Mouse (Mus musculus): ENCODE data around the gene Trmt13. TPM values are rescaled to one million over a fixed set of nuclear protein-coding genes. Genes with fewer than 3 reads are reported as not detected.
"Not testable (repeated sequence)": the region's sequence is repeated elsewhere in the genome, so short reads cannot be mapped to it uniquely, and the experiment has no call there.

Gene Trmt13
- 13.1 and 13.6 TPM in 2 replicates for polyA plus RNA-seq (2016; fragmentation: Nextera tagmentation; extraction: Ambion mirVana)

DNA sequence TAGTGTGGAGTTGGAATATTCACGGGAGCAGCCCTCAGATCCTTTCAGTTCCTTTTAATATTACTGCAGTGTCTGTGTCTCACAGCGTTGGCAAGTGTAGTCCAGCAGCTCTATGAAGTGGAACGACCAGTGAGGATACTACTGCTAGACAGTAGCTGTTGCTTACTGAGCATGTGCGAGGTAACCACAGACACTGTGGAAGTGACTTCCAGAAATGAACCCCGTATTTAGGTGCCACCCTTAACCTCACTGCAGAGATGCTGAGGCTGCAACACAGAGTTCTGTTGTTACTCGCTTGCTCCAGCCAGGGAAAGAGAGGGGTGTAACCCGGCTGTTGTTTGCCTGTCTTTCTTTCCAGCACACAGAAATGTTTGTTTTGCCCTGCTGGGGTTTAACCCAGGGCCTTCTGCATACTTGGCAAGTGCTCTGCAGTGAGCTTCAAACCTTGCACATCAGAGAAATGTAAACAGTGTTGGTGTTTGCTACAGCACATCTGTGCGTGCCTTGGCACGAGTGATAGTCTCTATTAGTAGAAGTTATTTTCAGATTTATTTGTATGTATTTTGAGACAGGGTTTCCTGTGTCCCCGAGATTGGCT, at the start of gene Trmt13:
Gene Trmt13 (minus strand): TSS at position 293 of the 598 bp plus-strand sequence.
- Histone ChIP-seq H3K9me3 (replicated peaks) (no peaks in the 10 kb centered on the region), H3K4me3 (no peak within 1 kb of the TSS), H3K9ac (no peak within 1 kb of the TSS), H3K27ac (no peak within 1 kb of the TSS), H3K4me2 (no peak within 1 kb of the TSS), H3K27me3 (replicated peaks) (no peaks in the 10 kb centered on the region), H3K4me1 (peaks cover 25% of the 10 kb centered on the region), H3K36me3 (peaks cover 79% of the 10 kb centered on the region)
- peak; percentile 56; the same call in 1 of the 2 replicates for ATAC-seq
- WGBS (ENCODE audit: insufficient replicate concordance), result 82% methylated on average over 10 of the region's 10 CpGs

DNA sequence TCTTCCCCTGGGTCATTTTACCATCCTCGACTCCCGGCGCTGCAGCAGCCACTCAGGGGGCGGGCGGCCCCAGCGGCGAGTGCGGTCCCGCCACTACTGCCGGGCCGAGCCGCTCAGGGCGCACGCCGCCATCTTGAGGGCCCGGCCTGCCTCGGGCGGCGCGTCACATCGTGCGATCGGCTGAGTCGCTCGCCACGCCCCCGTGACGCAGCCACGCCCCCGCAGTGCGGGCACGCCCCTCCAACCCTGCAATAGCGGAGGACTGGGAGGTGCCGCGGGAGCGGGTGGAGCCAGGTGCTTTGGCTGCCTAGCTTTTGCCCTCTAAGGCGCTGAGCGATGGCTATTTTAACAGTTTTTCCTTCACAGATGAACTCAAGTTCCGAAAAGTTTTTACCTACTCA, 48.1 kb upstream of the Trmt13 start, which contains the start of gene Mfsd14a:
Gene Mfsd14a (minus strand): TSS at position 215 of the 401 bp plus-strand sequence.
- Histone ChIP-seq H3K27me3 (replicated peaks) (no peaks in the 10 kb centered on the region), H3K9ac (peak within 1 kb of the TSS; percentile 98), H3K4me1 (peaks cover 49% of the 10 kb centered on the region), H3K36me3 (peaks cover 5% of the 10 kb centered on the region), H3K4me2 (peak within 1 kb of the TSS; percentile 84), H3K4me3 (peak within 1 kb of the TSS; percentile 99), H3K27ac (peak within 1 kb of the TSS; percentile 94), H3K9me3 (replicated peaks) (no peaks in the 10 kb centered on the region)
- ATAC-seq, result peak; percentile 97
- WGBS (ENCODE audit: insufficient replicate concordance), result 1% methylated on average over 39 of the region's 39 CpGs

DNA sequence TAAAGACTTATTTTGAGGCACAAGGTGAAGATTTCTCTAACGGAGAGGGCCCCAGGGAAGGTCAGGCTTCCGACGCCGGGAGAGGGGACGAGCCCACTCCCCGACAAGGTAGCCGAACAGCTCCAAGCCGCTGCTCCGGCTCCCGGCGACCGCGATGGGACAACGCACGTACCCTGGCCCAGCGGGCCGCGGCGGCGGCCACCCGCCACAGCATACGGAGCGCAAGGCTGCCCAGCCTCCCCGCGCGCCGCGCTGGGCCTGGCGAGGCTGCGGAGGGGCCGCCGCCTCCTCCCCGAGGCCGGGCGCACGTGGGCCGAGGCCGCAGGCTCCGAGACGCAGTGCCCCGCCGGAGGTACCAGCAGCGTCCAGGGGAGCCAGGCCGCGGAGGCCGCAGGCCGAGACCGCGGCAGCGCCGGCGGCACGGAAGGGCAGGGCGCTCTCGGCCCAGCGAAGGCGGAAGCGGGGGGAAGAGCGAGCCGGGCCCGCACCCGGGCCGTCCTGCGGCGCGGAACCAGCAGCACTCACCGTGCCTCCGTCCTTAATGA, 47.6 kb upstream of the Trmt13 start:
- H3K4me1 ChIP-seq, result peaks cover 55% of the 10 kb centered on the region
- WGBS (ENCODE audit: insufficient replicate concordance), result under 1% methylated on average over 67 of the region's 68 CpGs
- H3K9me3 ChIP-seq (replicated peaks), result no peaks in the 10 kb centered on the region
- peak overlapping the region; percentile 98 for H3K9ac ChIP-seq
- ATAC-seq, result peak; percentile 81
- H3K27me3 ChIP-seq (replicated peaks), result no peaks in the 10 kb centered on the region
- peak overlapping the region; percentile 84 for H3K4me2 ChIP-seq
- peak overlapping the region; percentile 99 for H3K4me3 ChIP-seq
- H3K36me3 ChIP-seq, result no peaks in the 10 kb centered on the region
- H3K27ac ChIP-seq, result peak overlapping the region; percentile 94

DNA sequence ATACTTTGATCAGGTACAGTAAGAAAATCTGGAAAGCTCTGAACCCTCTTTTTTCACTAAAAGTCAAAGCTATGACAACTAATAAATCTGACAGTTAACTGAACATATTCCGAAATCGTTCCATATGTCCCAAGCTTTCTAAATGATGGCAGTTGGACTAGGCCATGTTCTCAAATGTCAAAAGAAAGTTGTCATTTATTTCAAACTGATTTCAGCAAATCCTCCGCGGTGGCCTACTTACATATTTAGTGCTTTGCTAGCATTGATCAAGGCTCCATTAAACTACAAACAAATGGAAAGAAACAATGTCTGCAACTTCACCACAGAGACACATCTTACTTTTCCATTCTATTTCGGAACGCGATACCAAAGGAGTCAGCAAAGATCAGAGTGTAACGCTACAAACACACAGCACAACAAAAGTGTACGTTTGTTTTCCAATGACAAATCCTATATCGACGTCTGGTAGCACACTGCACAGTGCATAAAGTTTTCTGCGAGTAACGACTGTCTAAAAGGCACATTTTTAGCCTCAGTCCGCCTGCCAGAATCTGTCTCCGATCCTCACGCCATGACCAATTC, 47.0 kb upstream of the Trmt13 start:
- H3K9ac ChIP-seq, result peak overlapping the region; percentile 98
- H3K4me1 ChIP-seq, result peaks cover 59% of the 10 kb centered on the region
- ATAC-seq, result no peak
- H3K4me3 ChIP-seq, result peak overlapping the region; percentile 99
- H3K27ac ChIP-seq, result peak overlapping the region; percentile 94
- WGBS (ENCODE audit: insufficient replicate concordance), result 6% methylated on average over 16 of the region's 16 CpGs
- H3K36me3 ChIP-seq, result no peaks in the 10 kb centered on the region
- peak overlapping the region; percentile 84 for H3K4me2 ChIP-seq
- H3K9me3 ChIP-seq (replicated peaks), result no peaks in the 10 kb centered on the region
- H3K27me3 ChIP-seq (replicated peaks), result no peaks in the 10 kb centered on the region

DNA sequence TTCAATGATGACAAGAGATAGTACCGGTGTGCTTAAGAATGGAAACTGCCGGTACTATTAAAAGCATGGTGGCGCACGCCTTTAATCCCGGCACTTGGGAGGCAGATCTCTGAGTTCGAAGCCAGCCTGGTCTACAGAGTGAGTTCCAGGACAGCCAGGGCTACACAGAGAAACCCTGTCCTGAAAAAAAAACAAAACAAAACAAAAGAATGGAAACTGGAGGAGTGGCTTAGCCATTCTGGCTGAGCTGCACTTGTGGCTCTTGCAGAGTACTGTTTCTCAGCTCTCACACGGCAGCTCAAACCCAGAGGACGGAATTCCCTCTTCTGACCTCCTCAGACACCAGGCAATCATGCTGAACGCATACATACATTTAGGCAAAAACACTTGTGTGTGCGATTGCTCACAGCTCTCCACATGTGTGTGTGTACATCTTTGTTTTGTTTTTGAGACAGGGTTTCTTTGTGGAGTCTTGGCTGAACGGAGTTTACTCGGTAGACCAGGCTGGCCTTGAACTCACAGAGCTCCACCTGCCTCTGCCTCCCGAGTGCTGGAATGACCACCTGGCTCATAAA, 45.6 kb upstream of the Trmt13 start:
- 0 out of 2 replicates have a peak overlapping the region, but pooled peaks have one; percentile 99 for H3K4me3 ChIP-seq
- no peak overlapping the region for H3K9ac ChIP-seq
- H3K27ac ChIP-seq, result no peak overlapping the region
- no peak for ATAC-seq
- no peaks in the 10 kb centered on the region for H3K27me3 ChIP-seq (replicated peaks)
- peak overlapping the region; percentile 84 for H3K4me2 ChIP-seq
- peaks cover 68% of the 10 kb centered on the region for H3K4me1 ChIP-seq
- 69% methylated on average over 13 of the region's 13 CpGs for WGBS (ENCODE audit: insufficient replicate concordance)
- H3K9me3 ChIP-seq (replicated peaks), result no peaks in the 10 kb centered on the region
- H3K36me3 ChIP-seq, result no peaks in the 10 kb centered on the region

DNA sequence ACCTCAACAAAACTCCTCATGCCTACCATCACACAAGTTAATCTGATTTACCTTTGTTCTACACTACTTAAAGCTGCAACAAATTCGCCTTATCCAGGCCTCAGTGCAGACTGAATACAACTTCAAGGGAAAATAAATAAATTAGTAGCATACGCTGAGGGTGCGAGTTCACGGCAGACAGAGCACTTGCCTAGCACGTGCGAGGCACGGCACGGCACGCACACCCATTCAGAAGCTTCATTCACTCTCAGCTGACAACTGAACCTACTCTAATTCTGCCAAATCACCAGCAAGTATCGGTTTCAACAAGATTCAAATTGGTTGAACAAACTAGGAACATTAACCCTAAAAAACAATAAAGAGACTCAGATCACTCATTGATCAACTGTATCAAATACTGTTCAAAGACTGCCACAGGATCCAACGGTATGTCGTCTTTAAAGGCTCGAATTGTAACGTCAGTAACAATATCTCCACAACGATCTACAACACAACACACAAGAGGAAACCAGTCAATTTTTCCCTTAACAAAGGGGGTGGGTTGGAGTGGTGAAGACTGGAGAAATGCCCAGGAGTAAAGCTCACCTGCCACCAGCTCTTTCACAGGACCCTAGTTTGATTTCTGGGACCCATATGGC, 44.7 kb upstream of the Trmt13 start:
- WGBS (ENCODE audit: insufficient replicate concordance), result 69% methylated on average over 15 of the region's 15 CpGs
- ATAC-seq, result no peak
- no peaks in the 10 kb centered on the region for H3K27me3 ChIP-seq (replicated peaks)
- H3K4me1 ChIP-seq, result peaks cover 73% of the 10 kb centered on the region
- H3K4me2 ChIP-seq, result peak overlapping the region; percentile 84
- H3K4me3 ChIP-seq, result no peak overlapping the region
- no peaks in the 10 kb centered on the region for H3K36me3 ChIP-seq
- no peak overlapping the region for H3K27ac ChIP-seq
- H3K9me3 ChIP-seq (replicated peaks), result no peaks in the 10 kb centered on the region
- H3K9ac ChIP-seq, result 0 out of 2 replicates have a peak overlapping the region, but pooled peaks have one; percentile 5

DNA sequence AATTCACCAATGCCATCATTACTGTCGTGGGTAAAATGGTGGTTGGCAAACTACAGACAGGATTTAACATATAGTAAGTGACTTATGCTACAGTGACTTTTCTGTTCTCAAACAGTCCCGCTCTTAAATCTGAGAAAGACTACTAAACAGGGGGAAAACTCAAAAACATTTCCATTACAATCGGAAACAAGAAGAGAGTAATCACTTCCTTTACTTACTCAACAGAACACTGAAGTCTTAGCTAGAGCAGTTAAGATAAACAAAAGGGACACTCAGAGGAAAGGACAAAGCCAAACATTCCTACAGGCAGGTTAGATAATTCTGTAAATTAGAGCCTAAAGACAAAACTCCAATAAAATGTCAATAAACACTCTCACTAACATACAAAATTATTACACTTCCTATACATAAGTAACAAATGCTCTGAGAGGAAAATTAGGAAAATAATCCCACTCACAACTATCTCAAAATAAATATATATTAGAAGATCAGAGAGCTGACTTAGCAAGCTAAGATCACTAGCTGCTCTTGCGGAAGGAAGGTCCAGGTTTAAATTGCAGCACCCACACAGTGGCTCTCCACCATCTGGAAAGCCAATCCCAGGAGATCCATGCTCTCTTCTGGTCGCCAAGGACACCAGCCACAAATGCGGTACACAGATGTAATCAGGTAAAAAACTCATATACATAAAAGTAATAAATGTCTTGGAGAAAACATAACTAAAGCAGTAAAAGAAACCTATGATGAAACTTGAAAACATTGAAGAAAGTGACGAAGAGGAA, 42.0 kb upstream of the Trmt13 start:
- no peak overlapping the region for H3K4me2 ChIP-seq
- H3K27ac ChIP-seq, result no peak overlapping the region
- H3K4me3 ChIP-seq, result no peak overlapping the region
- H3K9me3 ChIP-seq (replicated peaks), result no peaks in the 10 kb centered on the region
- H3K4me1 ChIP-seq, result peaks cover 79% of the 10 kb centered on the region
- H3K27me3 ChIP-seq (replicated peaks), result no peaks in the 10 kb centered on the region
- H3K36me3 ChIP-seq, result no peaks in the 10 kb centered on the region
- WGBS (ENCODE audit: insufficient replicate concordance), result 64% methylated on average over 7 of the region's 7 CpGs
- ATAC-seq, result no peak
- H3K9ac ChIP-seq, result no peak overlapping the region

DNA sequence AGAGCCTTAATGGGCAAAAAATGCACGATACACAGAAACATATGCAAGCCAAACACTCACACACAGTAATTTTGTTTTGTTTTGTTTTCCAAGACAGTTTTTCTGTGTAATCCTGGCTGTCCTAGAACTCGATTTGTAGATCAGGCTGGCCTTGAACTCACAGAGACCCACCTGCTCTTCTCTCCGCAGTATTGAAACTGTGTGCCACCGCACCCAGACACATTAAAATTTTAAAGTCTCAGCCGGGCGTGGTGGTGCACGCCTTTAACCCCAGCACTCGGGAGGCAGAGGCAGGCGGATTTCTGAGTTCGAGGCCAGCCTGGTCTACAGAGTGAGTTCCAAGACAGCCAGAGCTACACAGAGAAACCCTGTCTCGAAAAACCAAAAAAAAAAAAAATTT, 39.7 kb upstream of the Trmt13 start:
- not testable (repeated sequence) for H3K4me2 ChIP-seq; H3K9me3 ChIP-seq (replicated peaks); H3K9ac ChIP-seq; H3K4me3 ChIP-seq; ATAC-seq; H3K27me3 ChIP-seq (replicated peaks); H3K27ac ChIP-seq
- Histone ChIP-seq H3K4me1 (peaks cover 71% of the 10 kb centered on the region), H3K36me3 (peaks cover 14% of the 10 kb centered on the region)
- 78% methylated on average over 11 of the region's 11 CpGs for WGBS (ENCODE audit: insufficient replicate concordance)

DNA sequence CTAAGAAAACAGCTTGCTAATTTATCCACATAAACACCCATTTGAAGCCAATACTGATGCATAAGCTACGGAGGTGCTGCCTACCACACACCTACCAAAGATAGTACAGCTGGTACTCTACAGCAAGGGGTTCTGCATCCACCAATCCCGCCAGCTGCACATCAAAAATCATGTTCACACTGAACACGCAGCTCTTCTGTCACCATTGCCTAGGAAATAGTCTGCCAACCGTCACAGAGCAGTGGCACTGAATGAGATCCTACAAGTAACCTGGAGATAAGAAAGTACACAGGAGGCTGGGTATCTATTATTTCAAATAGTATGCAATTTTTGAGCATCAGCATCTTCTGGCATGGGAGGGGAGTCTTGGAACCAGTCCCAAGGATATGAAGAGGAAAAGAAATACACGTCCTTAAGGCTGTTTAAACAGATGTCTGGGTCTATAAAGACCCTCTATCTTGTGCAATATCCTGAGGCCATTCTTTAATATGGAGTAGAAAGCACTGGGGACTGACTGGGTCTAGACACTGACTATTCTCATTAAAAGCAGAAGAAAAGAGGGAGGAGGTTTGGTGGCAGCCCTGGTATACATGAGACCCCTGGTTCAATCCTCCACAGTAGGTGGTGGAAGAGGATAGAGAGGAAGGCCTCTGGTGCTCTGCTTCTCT, 39.0 kb upstream of the Trmt13 start:
- no peak overlapping the region for H3K9ac ChIP-seq
- H3K4me2 ChIP-seq, result no peak overlapping the region
- H3K27me3 ChIP-seq (replicated peaks), result no peaks in the 10 kb centered on the region
- no peaks in the 10 kb centered on the region for H3K9me3 ChIP-seq (replicated peaks)
- WGBS (ENCODE audit: insufficient replicate concordance), result 59% methylated on average over 5 of the region's 5 CpGs
- H3K27ac ChIP-seq, result 0 out of 2 replicates have a peak overlapping the region, but pooled peaks have one; percentile 7
- ATAC-seq, result no peak
- H3K4me1 ChIP-seq, result peaks cover 66% of the 10 kb centered on the region
- no peak overlapping the region for H3K4me3 ChIP-seq
- peaks cover 21% of the 10 kb centered on the region for H3K36me3 ChIP-seq

DNA sequence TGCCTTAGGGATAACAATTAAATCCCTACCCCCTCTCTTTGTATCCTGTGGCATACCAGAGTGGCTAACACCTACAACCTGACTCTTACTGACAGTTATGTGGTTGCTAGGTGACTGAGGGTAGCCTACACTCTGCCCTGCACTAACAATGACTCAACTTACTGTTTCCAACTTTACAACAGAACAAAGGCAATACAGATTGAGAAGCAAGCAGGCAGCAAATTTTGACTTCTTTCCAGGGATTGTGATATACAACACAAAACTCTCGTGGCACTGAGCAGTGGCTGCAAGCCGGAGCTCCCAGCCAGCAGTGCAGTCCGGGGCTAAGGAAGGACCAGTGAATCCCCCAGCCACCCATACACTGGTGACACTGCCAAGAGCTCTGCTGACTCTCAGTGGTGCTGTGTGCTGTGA, 37.7 kb upstream of the Trmt13 start:
- Histone ChIP-seq H3K27me3 (replicated peaks) (no peaks in the 10 kb centered on the region), H3K27ac (no peak overlapping the region), H3K9ac (no peak overlapping the region), H3K4me2 (no peak overlapping the region), H3K4me3 (no peak overlapping the region), H3K36me3 (peaks cover 32% of the 10 kb centered on the region), H3K9me3 (replicated peaks) (no peaks in the 10 kb centered on the region), H3K4me1 (peaks cover 53% of the 10 kb centered on the region)
- 71% methylated on average over 3 of the region's 3 CpGs for WGBS (ENCODE audit: insufficient replicate concordance)
- ATAC-seq, result no peak

DNA sequence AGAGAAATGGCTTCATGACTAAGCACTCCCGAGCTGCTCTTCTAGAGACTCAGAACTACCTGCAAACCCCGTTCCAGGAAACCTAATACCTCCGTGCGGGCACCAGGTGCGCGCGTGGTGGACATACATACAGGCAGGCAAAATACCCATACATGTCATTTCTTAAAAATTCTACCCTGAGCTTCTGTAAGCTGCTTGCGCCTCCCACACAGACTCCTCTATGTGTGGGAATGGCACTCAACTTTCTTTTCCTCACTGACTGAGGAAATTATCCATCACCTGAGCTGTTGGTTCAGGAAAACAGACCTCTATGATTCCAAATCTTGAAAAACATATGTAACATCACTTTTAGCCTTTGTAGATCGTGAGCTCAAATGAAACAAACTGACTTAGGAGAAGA, 36.3 kb upstream of the Trmt13 start:
- no peak overlapping the region for H3K4me3 ChIP-seq
- no peaks in the 10 kb centered on the region for H3K27me3 ChIP-seq (replicated peaks)
- H3K4me2 ChIP-seq, result no peak overlapping the region
- no peak overlapping the region for H3K27ac ChIP-seq
- H3K36me3 ChIP-seq, result peaks cover 45% of the 10 kb centered on the region
- ATAC-seq, result no peak
- H3K9ac ChIP-seq, result no peak overlapping the region
- peaks cover 42% of the 10 kb centered on the region for H3K4me1 ChIP-seq
- H3K9me3 ChIP-seq (replicated peaks), result no peaks in the 10 kb centered on the region
- WGBS (ENCODE audit: insufficient replicate concordance), result 90% methylated on average over 9 of the region's 9 CpGs
